Mouse (Mus musculus): Measurements from ENCODE around the gene 1110051M20Rik. TPM values are rescaled to one million over a fixed set of nuclear protein-coding genes. Genes with fewer than 3 reads are reported as not detected.
"Not testable (repeated sequence)": the region's sequence is repeated elsewhere in the genome, so short reads cannot be mapped to it uniquely, and the experiment has no call there.

1110051M20Rik gene
- polyA plus RNA-seq (2014; fragmentation: Nextera tagmentation; extraction: Ambion mirVana): 102 and 114 TPM in 2 replicates

DNA sequence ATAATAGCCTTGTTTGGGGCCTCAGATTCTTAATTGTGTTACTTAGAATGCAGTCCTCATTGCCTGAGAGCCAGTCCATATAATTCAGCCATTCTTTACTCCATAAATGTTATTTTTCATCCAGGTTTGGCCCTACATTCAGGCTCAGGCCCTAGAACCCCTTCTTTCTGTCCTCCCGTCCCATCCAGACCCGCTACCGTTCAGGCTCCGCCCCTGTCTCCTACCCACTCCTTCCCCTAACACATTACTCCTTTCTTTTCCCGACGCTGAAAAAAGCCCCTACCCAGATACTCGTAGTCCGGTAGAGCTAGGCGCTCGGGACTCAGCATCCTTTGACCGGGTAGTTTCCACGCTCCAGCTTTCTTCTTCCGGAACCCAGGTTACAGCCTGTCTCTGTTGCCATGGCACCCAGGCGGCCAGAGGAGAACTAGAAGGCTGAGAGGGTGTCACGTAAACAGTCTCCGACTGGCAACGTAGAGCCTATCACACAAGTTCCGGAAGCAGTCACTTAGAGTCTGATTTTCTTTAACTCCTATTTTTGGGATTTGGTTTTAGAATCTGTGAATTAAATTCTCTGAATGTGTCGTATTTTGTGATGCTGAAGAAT, at the start of gene 1110051M20Rik:
1110051M20Rik (minus strand) TSS at position 419 of the 607 bp plus-strand sequence.
- H3K36me3 ChIP-seq (ENCODE audit: control insufficient read depth, insufficient read depth, low read length): no peaks in the 10 kb centered on the region
- DNase-seq (ENCODE audit: low spot score): peak; percentile 91
- no peaks in the 10 kb centered on the region; the same call in 1 of the 2 replicates for H3K4me1 ChIP-seq (replicated peaks; ENCODE audit: control insufficient read depth, insufficient read depth, low read length)
- H3K27me3 ChIP-seq (ENCODE audit: control insufficient read depth, insufficient read depth, low read length): no peaks in the 10 kb centered on the region
- ATAC-seq (replicated peaks; ENCODE audit: low FRiP score): peak; percentile 95
- no peaks in the 10 kb centered on the region for H3K9me3 ChIP-seq (ENCODE audit: control insufficient read depth, low read length)
- H3K9ac ChIP-seq (ENCODE audit: low read length): peak within 1 kb of the TSS; percentile 59
- under 1% methylated on average over 19 of the region's 19 CpGs for WGBS
- peak within 1 kb of the TSS; percentile 66 for H3K4me3 ChIP-seq (ENCODE audit: low read depth, low read length)
- peak within 1 kb of the TSS; percentile 44; the same call in 1 of the 2 replicates for H3K27ac ChIP-seq (ENCODE audit: low read depth, low read length)
- peak within 1 kb of the TSS; percentile 69 for H3K4me2 ChIP-seq (ENCODE audit: low read depth, low read length, severe bottlenecking)

DNA sequence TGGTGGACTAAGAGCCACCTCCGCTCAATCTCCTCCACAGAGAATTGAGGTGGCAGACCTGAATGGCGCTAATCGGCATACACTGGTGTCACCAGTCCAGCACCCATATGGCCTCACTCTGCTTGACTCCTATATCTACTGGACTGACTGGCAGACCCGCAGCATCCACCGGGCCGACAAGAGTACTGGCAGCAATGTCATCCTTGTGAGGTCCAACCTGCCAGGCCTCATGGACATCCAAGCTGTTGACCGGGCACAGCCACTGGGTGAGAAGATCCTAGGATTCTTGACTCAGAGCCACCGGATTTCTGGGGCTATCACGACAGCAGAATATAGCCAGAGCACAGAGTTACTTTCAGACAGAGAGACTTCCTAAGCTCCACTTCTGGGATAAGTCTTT, 49.5 kb upstream of the 1110051M20Rik start:
- Histone ChIP-seq H3K27me3 (ENCODE audit: control insufficient read depth, insufficient read depth, low read length) (no peaks in the 10 kb centered on the region), H3K9ac (ENCODE audit: low read length) (no peak overlapping the region), H3K4me3 (ENCODE audit: low read depth, low read length) (no peak overlapping the region), H3K36me3 (ENCODE audit: control insufficient read depth, insufficient read depth, low read length) (peaks cover 17% of the 10 kb centered on the region; the same call in 1 of the 2 replicates), H3K27ac (ENCODE audit: low read depth, low read length) (no peak overlapping the region), H3K4me1 (replicated peaks; ENCODE audit: control insufficient read depth, insufficient read depth, low read length) (no peaks in the 10 kb centered on the region), H3K9me3 (ENCODE audit: control insufficient read depth, low read length) (no peaks in the 10 kb centered on the region), H3K4me2 (ENCODE audit: low read depth, low read length, severe bottlenecking) (no peak overlapping the region)
- DNase-seq (ENCODE audit: low spot score) (no peak), ATAC-seq (replicated peaks; ENCODE audit: low FRiP score) (no peak)
- 93% methylated on average over 9 of the region's 9 CpGs for WGBS

DNA sequence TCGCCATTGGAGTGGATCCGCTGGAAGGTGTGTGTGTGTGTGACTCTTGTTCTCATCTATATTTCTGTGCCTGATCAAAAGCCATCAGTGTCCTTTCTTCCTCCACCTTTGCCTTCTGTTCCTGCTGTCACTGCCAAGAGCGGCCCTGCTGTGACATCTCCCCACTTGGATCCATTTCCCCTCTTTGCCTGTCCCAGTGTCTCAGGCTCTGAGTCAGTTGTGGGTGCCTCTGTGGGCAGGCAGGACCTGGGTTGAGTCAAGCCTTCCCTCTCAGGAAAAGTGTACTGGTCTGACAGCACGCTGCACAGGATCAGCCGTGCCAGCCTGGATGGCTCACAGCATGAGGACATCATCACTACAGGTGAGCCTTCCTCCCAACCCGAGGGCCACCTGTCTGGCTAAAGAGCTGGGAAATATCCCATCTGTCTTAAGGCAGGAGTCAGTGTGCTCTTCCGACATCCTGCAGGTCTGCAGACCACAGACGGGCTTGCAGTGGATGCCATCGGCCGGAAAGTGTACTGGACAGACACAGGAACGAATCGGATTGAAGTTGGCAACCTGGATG, 47.6 kb upstream of the 1110051M20Rik start:
- Histone ChIP-seq H3K4me2 (ENCODE audit: low read depth, low read length, severe bottlenecking) (no peak overlapping the region), H3K27me3 (ENCODE audit: control insufficient read depth, insufficient read depth, low read length) (no peaks in the 10 kb centered on the region), H3K27ac (ENCODE audit: low read depth, low read length) (no peak overlapping the region), H3K4me1 (replicated peaks; ENCODE audit: control insufficient read depth, insufficient read depth, low read length) (no peaks in the 10 kb centered on the region), H3K9me3 (ENCODE audit: control insufficient read depth, low read length) (no peaks in the 10 kb centered on the region), H3K36me3 (ENCODE audit: control insufficient read depth, insufficient read depth, low read length) (peaks cover 17% of the 10 kb centered on the region; the same call in 1 of the 2 replicates), H3K9ac (ENCODE audit: low read length) (no peak overlapping the region), H3K4me3 (ENCODE audit: low read depth, low read length) (no peak overlapping the region)
- DNase-seq (ENCODE audit: low spot score) (no peak), ATAC-seq (replicated peaks; ENCODE audit: low FRiP score) (no peak)
- WGBS: 94% methylated on average over 12 of the region's 12 CpGs

DNA sequence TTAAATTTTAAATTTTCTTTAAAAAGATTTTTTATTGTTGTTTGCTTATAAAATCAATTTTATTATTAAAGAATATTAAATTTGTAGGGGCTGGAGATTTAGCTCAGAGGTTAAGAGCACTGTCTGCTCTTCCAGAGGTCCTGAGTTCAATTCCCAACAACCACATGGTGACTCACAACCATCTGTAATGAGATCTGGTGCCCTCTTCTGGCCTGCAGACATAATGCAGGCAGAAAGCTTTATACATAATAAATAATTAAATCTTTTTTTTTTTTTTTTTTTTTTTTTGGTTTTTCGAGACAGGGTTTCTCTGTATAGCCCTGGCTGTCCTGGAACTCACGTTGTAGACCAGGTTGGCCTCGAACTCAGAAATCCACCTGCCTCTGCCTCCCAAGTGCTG, 42.8 kb upstream of the 1110051M20Rik start:
- not testable (repeated sequence) for H3K27me3 ChIP-seq (ENCODE audit: control insufficient read depth, insufficient read depth, low read length); H3K9me3 ChIP-seq (ENCODE audit: control insufficient read depth, low read length); H3K4me1 ChIP-seq (replicated peaks; ENCODE audit: control insufficient read depth, insufficient read depth, low read length); DNase-seq (ENCODE audit: low spot score); H3K4me3 ChIP-seq (ENCODE audit: low read depth, low read length); ATAC-seq (replicated peaks; ENCODE audit: low FRiP score); H3K9ac ChIP-seq (ENCODE audit: low read length); H3K27ac ChIP-seq (ENCODE audit: low read depth, low read length); H3K4me2 ChIP-seq (ENCODE audit: low read depth, low read length, severe bottlenecking)
- 56% methylated on average over 3 of the region's 3 CpGs for WGBS
- H3K36me3 ChIP-seq (ENCODE audit: control insufficient read depth, insufficient read depth, low read length): peaks cover 12% of the 10 kb centered on the region; the same call in 1 of the 2 replicates

DNA sequence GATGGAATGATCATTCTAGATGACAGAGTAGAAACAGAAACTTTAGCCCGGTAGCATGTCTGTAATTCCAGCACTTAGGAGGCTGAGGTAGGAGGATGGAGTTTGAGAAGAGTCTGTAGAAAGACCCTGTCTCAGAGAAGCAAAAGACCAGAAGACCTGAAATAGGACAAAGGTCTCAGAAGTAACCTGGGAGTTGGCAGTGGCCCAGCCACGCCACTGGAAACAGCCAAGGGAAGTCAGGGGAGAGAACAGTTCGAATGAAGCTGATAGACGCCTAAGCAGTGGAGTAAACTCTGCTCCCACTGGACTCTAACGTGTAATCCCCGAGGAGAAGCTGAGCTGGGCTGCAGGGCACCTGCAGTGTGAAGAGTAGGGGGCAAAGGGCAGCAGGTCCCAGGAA, 40.8 kb upstream of the 1110051M20Rik start:
- H3K36me3 ChIP-seq (ENCODE audit: control insufficient read depth, insufficient read depth, low read length): peaks cover 9% of the 10 kb centered on the region; the same call in 1 of the 2 replicates
- ATAC-seq (replicated peaks; ENCODE audit: low FRiP score): no peak

DNA sequence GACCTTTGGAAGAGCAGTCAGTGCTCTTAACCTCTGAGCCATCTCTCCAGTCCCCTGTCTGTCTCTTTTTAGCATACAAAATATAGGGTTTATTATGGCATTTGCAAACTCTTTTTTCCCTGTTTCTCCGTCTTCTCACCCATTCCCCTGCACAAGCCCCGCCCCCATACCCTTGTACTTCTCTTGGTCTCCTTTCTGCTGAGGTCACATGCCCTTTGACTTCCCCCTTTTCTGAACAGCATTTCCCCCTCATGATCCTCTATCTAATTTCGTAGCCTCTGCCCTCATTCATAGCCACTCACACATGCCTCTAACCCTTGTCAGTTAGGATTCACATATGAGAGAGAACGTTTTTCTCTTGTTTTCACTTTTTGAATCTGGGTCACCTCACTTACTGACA, 40.2 kb upstream of the 1110051M20Rik start:
- ATAC-seq (replicated peaks; ENCODE audit: low FRiP score) (no peak), DNase-seq (ENCODE audit: low spot score) (no peak)
- H3K36me3 ChIP-seq (ENCODE audit: control insufficient read depth, insufficient read depth, low read length): peaks cover 9% of the 10 kb centered on the region; the same call in 1 of the 2 replicates
- no peak overlapping the region for H3K27ac ChIP-seq (ENCODE audit: low read depth, low read length)
- no peaks in the 10 kb centered on the region for H3K9me3 ChIP-seq (ENCODE audit: control insufficient read depth, low read length)
- H3K4me3 ChIP-seq (ENCODE audit: low read depth, low read length): no peak overlapping the region
- no peak overlapping the region for H3K9ac ChIP-seq (ENCODE audit: low read length)
- WGBS: 88% methylated on average over 4 of the region's 4 CpGs
- H3K27me3 ChIP-seq (ENCODE audit: control insufficient read depth, insufficient read depth, low read length): no peaks in the 10 kb centered on the region
- H3K4me1 ChIP-seq (replicated peaks; ENCODE audit: control insufficient read depth, insufficient read depth, low read length): no peaks in the 10 kb centered on the region
- no peak overlapping the region for H3K4me2 ChIP-seq (ENCODE audit: low read depth, low read length, severe bottlenecking)

More for the DNA sequence above, 40.8 kb upstream of the 1110051M20Rik start:
- H3K4me3 ChIP-seq (ENCODE audit: low read depth, low read length): no peak overlapping the region
- no peaks in the 10 kb centered on the region for H3K4me1 ChIP-seq (replicated peaks; ENCODE audit: control insufficient read depth, insufficient read depth, low read length)
- H3K4me2 ChIP-seq (ENCODE audit: low read depth, low read length, severe bottlenecking): no peak overlapping the region
- no peak overlapping the region for H3K27ac ChIP-seq (ENCODE audit: low read depth, low read length)
- no peak overlapping the region for H3K9ac ChIP-seq (ENCODE audit: low read length)
- DNase-seq (ENCODE audit: low spot score): no peak
- WGBS: 89% methylated on average over 6 of the region's 6 CpGs
- no peaks in the 10 kb centered on the region for H3K9me3 ChIP-seq (ENCODE audit: control insufficient read depth, low read length)
- H3K27me3 ChIP-seq (ENCODE audit: control insufficient read depth, insufficient read depth, low read length): no peaks in the 10 kb centered on the region

DNA sequence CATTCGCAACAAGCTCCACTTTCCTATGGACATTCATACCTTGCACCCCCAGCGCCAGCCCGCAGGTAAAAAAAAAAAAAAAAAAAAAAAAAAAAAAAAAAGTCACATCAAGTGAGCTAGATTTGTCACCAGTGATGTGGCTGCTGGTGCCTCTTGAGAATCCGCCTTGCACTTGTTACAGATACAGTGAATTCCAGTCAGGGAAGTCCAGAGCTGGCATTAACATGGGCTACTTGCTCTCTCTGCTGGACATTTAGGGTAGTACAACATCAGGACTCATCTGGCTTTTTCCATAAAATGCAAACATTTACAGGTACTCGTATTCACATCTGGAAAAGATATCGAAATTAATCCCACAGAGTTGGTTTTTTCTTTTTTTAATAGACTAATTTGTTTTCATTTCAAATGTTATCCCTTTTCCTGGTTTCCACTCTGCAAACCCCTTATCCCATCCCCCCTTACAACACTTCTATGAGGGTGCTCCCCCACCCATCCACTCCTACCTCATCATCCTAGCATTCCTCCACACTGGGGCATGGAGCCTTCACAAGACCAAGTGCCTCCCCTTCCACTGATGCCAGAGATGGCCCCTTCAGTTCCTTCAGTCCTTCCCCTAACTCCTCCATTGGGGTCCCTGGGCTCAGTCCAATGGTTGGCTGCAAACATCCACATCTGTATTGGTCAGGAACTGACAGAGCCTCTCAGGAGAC, 36.5 kb upstream of the 1110051M20Rik start:
- Histone ChIP-seq H3K36me3 (ENCODE audit: control insufficient read depth, insufficient read depth, low read length) (peaks cover 9% of the 10 kb centered on the region; the same call in 1 of the 2 replicates), H3K4me3 (ENCODE audit: low read depth, low read length) (no peak overlapping the region), H3K9ac (ENCODE audit: low read length) (no peak overlapping the region), H3K27me3 (ENCODE audit: control insufficient read depth, insufficient read depth, low read length) (no peaks in the 10 kb centered on the region), H3K4me2 (ENCODE audit: low read depth, low read length, severe bottlenecking) (no peak overlapping the region), H3K9me3 (ENCODE audit: control insufficient read depth, low read length) (no peaks in the 10 kb centered on the region), H3K4me1 (replicated peaks; ENCODE audit: control insufficient read depth, insufficient read depth, low read length) (no peaks in the 10 kb centered on the region), H3K27ac (ENCODE audit: low read depth, low read length) (no peak overlapping the region)
- 64% methylated on average over 6 of the region's 6 CpGs for WGBS
- no peak for DNase-seq (ENCODE audit: low spot score)
- peak; percentile 65 for ATAC-seq (replicated peaks; ENCODE audit: low FRiP score)

DNA sequence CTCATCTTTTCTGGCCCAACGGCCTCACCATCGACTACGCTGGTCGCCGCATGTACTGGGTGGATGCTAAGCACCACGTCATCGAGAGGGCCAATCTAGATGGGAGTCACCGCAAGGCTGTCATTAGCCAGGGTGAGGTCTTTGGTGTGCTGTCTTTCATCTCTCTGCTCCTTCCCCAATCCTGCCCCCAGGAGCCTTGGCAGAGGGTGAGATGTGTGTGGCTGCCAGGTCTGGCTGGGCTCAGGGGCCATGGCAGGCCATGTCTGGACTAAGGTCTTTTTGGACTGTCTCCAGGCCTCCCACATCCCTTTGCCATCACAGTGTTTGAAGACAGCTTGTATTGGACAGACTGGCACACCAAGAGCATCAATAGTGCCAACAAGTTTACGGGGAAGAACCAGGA, 35.9 kb upstream of the 1110051M20Rik start:
- Histone ChIP-seq H3K9ac (ENCODE audit: low read length) (no peak overlapping the region), H3K4me1 (replicated peaks; ENCODE audit: control insufficient read depth, insufficient read depth, low read length) (no peaks in the 10 kb centered on the region), H3K36me3 (ENCODE audit: control insufficient read depth, insufficient read depth, low read length) (peaks cover 9% of the 10 kb centered on the region; the same call in 1 of the 2 replicates), H3K4me3 (ENCODE audit: low read depth, low read length) (no peak overlapping the region), H3K4me2 (ENCODE audit: low read depth, low read length, severe bottlenecking) (no peak overlapping the region), H3K27me3 (ENCODE audit: control insufficient read depth, insufficient read depth, low read length) (no peaks in the 10 kb centered on the region), H3K9me3 (ENCODE audit: control insufficient read depth, low read length) (no peaks in the 10 kb centered on the region), H3K27ac (ENCODE audit: low read depth, low read length) (no peak overlapping the region)
- WGBS: 95% methylated on average over 9 of the region's 9 CpGs
- ATAC-seq (replicated peaks; ENCODE audit: low FRiP score) (no peak), DNase-seq (ENCODE audit: low spot score) (no peak)
